Mouse (Mus musculus) T-helper 1 cell (primary cell): ENCODE measurements at regions not wholly inside any gene's neighbourhood (a gene's known extent, or its start where the extent isn't known, plus 50 kb on each side); places are given as distances from the start of the nearest gene placed in this dataset.

Source experiments
- in situ Hi-C: fragments of 300-600 bp; cut with MboI, MseI; formaldehyde crosslinking; loops from one replicate; pipeline ENCODE4 v1.15.1; 2025; ENCODE audit warnings: high pct_unique_total_duplicates

DNA sequence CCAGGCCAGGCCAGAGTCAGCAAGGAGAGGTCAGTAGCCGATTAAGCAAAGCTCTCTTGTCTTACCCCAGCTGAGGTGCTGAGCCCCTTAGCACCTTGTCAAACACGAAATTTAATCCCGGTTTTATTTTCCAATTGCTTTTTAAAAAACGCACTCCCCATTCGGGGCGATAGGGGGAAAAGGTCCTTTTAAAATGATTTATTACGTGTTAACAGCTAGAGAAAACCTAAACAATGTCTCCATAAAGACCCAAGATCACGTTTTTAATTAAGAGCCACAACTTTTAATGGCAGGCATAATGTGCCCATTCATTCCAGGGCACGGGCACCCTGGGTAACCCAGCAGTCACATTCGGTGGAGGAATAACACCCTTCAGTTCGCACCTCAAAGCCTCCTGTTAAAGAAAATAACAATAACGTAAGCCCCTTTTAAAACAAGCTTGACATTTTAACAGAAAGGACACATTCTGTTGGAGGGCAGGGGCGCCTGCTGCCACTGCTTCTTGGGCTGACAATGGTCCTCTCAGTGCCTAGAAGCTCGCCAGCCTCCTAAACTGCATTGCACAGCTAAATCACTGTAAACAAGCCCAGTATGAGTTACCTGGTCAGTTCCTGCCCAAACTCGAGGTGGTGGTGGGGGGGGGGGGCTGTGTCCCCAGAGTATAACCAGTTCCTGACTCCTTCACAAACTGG, 79.1 kb upstream of the Elac2 start:
- in situ Hi-C loops = loop anchor here (10.0 kb wide), 1 partner anchor 1495 kb away; no protein-coding TSS in a partner anchor

DNA sequence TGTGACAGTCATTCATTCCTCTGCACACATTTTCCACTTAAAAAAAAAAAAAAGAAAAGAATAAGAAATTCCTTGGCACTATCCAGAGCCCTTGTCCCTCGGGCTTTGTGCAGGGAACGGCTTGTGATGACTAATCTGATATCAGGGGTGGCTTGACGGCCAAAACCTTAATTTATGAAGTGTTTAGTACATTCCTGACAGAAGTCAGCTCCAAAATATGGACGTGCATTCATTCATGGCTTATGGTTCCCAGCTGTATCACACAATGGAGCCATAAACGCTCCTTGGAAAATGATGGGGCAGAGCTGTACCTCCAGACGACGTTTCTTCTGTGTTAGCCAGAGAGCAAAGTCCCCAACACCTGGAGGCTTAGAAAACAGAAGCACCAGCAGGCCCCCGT, 62.1 kb upstream of the Elac2 start:
- in situ Hi-C loops = loop anchor here (10.0 kb wide), 1 partner anchor 1248 kb away; the partner anchor contains the start of gene Dnah9

DNA sequence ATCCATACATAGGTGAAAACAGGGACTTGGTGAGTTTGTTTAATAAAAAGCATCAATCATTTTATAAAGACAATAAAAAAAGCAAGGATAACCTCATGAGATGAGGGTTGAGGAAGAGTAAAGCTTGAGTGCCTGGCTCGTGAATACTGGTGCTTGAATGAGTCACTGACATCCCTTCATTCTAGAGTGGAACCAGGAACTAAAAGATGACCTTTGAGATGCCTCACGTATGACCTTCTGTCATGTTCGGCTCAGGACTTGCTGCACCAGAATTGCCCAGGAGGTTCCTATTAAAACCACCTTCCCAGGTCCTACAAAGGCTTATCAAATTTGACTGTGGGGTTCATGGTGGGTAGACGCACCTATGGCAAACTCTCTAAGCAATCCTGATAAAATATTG, 61.5 kb upstream of the Elac2 start:
- in situ Hi-C loops = loop anchor here (10.0 kb wide), 1 partner anchor 1248 kb away; the partner anchor contains the start of gene Dnah9

DNA sequence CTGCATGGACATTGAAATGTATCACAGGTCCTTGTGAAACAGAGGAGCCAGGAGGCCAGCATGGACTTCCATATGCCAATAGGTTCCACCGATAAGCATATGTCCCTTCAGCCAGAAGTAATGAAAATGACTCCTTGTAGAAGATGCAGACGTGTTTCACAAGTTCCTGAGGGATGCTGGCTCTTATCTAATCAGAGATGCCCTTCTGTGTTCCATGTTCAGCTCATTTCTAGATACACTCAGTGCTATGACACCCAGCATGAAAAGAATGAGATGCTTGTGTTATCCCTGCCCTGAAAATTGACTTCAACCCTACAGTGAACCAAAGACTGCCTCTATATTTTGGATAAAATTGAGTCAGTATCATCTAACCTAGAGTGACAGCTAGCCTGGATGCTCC, 53.8 kb upstream of the Elac2 start:
- in situ Hi-C loops = no loop called here

DNA sequence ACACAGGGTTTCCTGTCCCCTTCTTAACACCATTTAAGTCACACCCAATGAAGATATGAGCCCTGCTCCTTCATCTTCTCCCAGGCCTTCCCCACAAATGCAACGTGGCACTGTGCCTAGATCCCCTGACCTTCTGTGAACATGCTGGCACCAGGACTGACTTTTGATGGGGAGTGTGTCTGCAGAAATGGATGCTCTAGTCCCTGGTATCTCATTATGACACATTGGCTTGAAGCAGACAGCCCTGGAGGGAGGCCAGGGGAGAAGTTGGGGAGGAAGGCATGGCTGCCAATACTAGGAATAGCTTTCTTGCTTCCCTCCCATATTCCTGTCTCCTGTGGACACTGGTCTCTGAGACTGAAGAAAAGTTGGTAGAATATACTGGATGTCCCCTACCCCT, 52.9 kb upstream of the Elac2 start:
- in situ Hi-C loops = no loop called here
